Mouse (Mus musculus) heart, postnatal 0 days (tissue): ENCODE measurements around the gene Prr15l. TPM values are rescaled to one million over a fixed set of nuclear protein-coding genes. Genes with fewer than 3 reads are reported as not detected.

ENCODE experiments used
- ATAC-seq: fragments of 200-750 bp; cut with Nextera tagmentation; 2 replicates; pipeline ENCODE4 v1.8.0; 2017; ENCODE audit warnings: low read depth, moderate number of reproducible peaks, moderate library complexity; ENCODE audit not compliant: insufficient read depth
- DNase-seq: peaks from one replicate; pipeline ENCODE4 v3.0.0-alpha.2; 2016; ENCODE audit warnings: low spot score
- H3K27ac ChIP-seq: fragments of 300-500 bp; sonication (generic); 2 replicates; pipeline ENCODE4 v1.5.1; 2014; ENCODE audit warnings: low read depth, mild to moderate bottlenecking
- H3K27me3 ChIP-seq: fragments of 300-500 bp; sonication (generic); 2 replicates; pipeline ENCODE4 v1.6.1; 2014; ENCODE audit warnings: low read length, mixed read lengths; ENCODE audit not compliant: control insufficient read depth, insufficient read depth
- H3K36me3 ChIP-seq: fragments of 300-500 bp; sonication (generic); replicated peaks from 2 replicates; pipeline ENCODE4 v1.6.1; 2014; ENCODE audit warnings: low read length, mixed read lengths; ENCODE audit not compliant: control insufficient read depth, insufficient read depth
- H3K4me1 ChIP-seq: fragments of 300-500 bp; sonication (generic); 2 replicates; pipeline ENCODE4 v1.6.1; 2014; ENCODE audit warnings: antibody characterized with exemption; ENCODE audit not compliant: control insufficient read depth, insufficient read depth
- H3K4me2 ChIP-seq: fragments of 300-500 bp; sonication (generic); 2 replicates; pipeline ENCODE4 v1.6.1; 2014; ENCODE audit warnings: low read depth, mild to moderate bottlenecking, low read length, moderate library complexity
- H3K4me3 ChIP-seq: fragments of 300-500 bp; sonication (generic); 2 replicates; pipeline ENCODE4 v1.5.1; 2014; ENCODE audit warnings: low read depth, low read length
- H3K9ac ChIP-seq: fragments of 300-500 bp; sonication (generic); replicated peaks from 2 replicates; pipeline ENCODE4 v1.6.1; 2014; ENCODE audit warnings: low read depth, low read length, mixed read lengths
- H3K9me3 ChIP-seq: fragments of 300-500 bp; sonication (generic); replicated peaks from 2 replicates; pipeline ENCODE4 v1.6.1; 2016; ENCODE audit warnings: low read length; ENCODE audit not compliant: control insufficient read depth
- CTCF ChIP-seq: IDR thresholded peaks from 2 replicates; pipeline ENCODE4 v1.5.1; 2016; ENCODE audit warnings: antibody characterized with exemption, control low read depth, low read depth
- EP300 ChIP-seq: IDR thresholded peaks from 2 replicates; pipeline ENCODE4 v1.6.1; 2016; ENCODE audit warnings: antibody characterized with exemption, low read depth
- WGBS: fragments of 180-500 bp; shearing (Covaris S2); extraction: QIAGEN DNeasy Blood & Tissue Kit; methylation state at CpG from one replicate; pipeline ENCODE4 v1.1.7; 2014; 5-methylcytosine and 5-hydroxymethylcytosine counted together
- polyA plus RNA-seq: library from polyadenylated mRNA; unstranded; fragments of >200 nt; fragmentation: Nextera tagmentation; extraction: Ambion mirVana; gene quantifications from 2 replicates; pipeline ENCODE4 v1.2.1, GENCODE M21; 2015
- total RNA-seq: library from RNA; depleted of rRNA; stranded (reverse); fragments of >200 nt; gene quantifications from 2 replicates; pipeline ENCODE4 v1.2.3, GENCODE M21; 2014; ENCODE audit warnings: low replicate concordance

Prr15l gene
- total and polyA plus RNA-seq, 2 experiments from 2014 or later: 1.2 TPM; not detected in 1

DNA sequence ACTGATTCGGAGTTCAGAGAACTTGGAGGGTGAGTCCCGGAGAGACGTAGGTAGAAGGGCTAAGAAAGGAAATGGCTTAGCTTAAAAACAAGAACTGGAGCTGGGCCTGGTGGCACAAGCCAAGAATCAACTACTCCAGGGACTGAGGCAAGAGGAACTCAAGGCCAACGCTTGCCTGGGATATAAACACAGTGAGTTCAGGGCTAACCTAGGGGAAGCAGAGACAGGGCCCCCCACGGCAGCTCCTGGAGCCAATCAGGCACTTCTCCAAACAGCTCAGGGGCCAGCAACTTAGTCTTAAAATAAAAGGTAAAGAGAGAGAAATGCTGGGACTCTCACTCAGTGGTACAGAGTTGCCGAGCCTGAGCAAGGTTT is 10.5 kb downstream of the Prr15l start:
- Histone ChIP-seq H3K4me2 (no peak overlapping the region), H3K4me3 (no peak overlapping the region), H3K27me3 (no peaks in the 10 kb centered on the region), H3K4me1 (peaks cover 2% of the 10 kb centered on the region; the same call in 1 of the 2 replicates), H3K9me3 (no peaks in the 10 kb centered on the region), H3K36me3 (no peaks in the 10 kb centered on the region), H3K27ac (no peak overlapping the region), H3K9ac (no peak overlapping the region)
- TF ChIP-seq CTCF (no peak), EP300 (no peak)
- ATAC-seq (no peak), DNase-seq (no peak)
- 75% methylated on average over 6 of the region's 6 CpGs for WGBS

DNA sequence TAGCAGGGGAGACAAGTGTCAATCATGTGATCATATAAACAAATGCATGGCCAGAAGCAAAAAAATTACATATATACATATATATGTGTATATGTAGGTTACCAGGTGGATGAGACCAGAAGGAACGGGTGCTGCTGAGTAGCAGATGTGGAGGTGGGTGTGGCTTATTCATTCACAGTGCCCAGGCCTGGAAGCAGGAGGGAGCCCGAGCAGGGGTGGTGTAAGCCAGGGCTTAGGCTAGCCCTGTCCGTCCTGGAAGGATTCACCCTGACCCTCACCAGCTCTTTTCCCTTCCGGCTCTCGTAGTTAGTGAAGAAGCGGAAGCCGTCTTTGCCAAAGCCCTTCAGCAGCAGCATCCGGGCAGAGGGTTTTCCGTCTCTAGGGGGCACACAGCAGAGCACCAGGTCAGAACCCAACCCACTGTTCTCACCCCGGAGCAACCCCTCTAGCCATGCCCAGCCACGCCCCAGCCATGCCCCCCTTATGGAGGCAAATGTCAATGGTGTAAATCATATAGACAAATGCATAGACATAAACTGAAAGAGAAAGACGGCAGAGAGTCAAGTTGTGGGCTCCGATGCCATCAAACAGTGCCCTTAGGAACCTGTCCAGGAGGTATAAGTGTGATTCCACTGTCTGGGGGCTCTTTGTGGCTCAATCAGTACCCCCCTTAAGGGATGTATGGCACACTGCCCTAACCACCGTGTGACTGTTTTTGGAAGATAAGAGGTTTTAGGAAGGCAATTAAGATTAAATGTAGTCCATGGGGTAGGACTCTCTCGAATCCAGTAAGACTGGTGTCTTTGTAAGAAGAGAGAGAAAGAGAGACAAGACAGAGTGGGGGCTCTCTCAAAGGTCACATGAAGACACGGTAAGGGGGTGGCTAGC is 12.9 kb downstream of the Prr15l start:
- Histone ChIP-seq H3K36me3 (no peaks in the 10 kb centered on the region), H3K27ac (no peak overlapping the region), H3K9me3 (no peaks in the 10 kb centered on the region), H3K4me3 (no peak overlapping the region), H3K27me3 (no peaks in the 10 kb centered on the region), H3K4me1 (peaks cover 12% of the 10 kb centered on the region), H3K4me2 (no peak overlapping the region), H3K9ac (no peak overlapping the region)
- DNase-seq: no peak
- ATAC-seq: no peak
- 72% methylated on average over 16 of the region's 16 CpGs for WGBS
- TF ChIP-seq EP300 (no peak), CTCF (no peak)

DNA sequence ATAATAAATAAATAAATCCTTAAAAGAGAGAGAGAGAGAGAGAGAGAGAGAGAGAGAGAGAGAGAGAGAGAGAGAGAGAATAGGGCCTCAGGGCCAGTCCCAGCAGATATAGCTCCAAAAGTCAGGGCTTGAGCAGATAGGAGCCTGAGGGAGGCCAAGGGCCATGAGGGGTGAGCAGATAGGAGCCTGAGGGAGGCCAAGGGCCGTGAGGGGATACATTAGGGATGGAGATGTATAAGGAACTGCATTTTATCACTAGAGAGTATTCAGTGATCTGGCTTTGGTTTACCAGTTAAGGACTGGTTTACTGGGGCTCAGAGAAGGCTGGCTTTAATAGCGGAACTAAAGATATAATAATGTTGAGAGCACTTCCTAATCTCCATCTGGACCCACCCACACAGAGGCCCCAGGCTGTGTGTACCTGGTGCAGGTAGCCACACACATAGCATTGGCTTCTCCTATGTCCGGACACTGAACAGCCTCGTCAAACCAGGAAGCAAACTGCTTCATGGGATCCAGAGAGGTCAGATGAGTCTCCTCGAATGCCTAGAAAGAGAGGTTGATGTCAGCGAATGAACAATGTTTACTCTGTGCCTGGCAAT is 14.2 kb downstream of the Prr15l start:
- Histone ChIP-seq H3K36me3 (no peaks in the 10 kb centered on the region), H3K27ac (no peak overlapping the region), H3K4me2 (no peak overlapping the region), H3K9me3 (no peaks in the 10 kb centered on the region), H3K4me1 (peaks cover 12% of the 10 kb centered on the region), H3K27me3 (no peaks in the 10 kb centered on the region), H3K9ac (no peak overlapping the region), H3K4me3 (no peak overlapping the region)
- DNase-seq: no peak
- no peak for ATAC-seq
- TF ChIP-seq CTCF: no peak
- 75% methylated on average over 6 of the region's 6 CpGs for WGBS

DNA sequence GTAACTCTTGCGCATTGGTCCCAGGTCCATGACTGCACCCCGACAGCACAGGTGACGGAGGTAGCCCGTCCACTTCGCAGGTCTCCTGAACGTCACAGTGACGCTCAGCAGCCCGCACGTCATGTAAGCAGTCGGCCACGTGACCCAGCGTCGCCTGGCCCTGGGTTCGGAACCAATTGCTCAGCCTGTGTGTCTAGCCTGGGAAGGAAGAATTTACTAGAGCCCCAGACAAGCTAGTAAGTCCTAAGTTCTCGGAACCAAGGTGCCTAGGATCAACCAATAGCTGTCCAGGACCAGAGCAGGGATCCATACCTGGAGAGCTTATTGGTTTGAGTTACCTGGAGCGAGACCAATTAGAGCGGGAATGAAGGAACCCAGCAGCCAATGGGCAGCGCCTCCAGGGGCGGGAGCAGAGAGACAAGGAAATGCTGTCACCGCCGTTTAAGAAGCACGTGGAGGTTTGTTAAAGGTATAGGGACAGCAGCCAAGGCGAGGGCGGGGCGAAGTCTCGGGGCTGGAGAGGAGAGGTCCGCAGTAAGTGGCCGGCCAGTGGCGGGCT is 15.9 kb downstream of the Prr15l start, which contains the start of gene Pnpo:
Pnpo (minus strand) TSS at position 241 of the 559 bp plus-strand sequence.
- TF ChIP-seq EP300 (no peak), CTCF (no peak)
- peak within 1 kb of the TSS; percentile 62 for H3K4me3 ChIP-seq
- peaks cover 12% of the 10 kb centered on the region for H3K4me1 ChIP-seq
- H3K27me3 ChIP-seq: no peaks in the 10 kb centered on the region
- no peaks in the 10 kb centered on the region for H3K9me3 ChIP-seq
- peak within 1 kb of the TSS; percentile 96 for H3K4me2 ChIP-seq
- H3K9ac ChIP-seq: peak within 1 kb of the TSS; percentile 68
- peak; percentile 98 for ATAC-seq
- no peaks in the 10 kb centered on the region for H3K36me3 ChIP-seq
- DNase-seq: peak; percentile 96
- H3K27ac ChIP-seq: peak within 1 kb of the TSS; percentile 5
- under 1% methylated on average over 29 of the region's 29 CpGs for WGBS

DNA sequence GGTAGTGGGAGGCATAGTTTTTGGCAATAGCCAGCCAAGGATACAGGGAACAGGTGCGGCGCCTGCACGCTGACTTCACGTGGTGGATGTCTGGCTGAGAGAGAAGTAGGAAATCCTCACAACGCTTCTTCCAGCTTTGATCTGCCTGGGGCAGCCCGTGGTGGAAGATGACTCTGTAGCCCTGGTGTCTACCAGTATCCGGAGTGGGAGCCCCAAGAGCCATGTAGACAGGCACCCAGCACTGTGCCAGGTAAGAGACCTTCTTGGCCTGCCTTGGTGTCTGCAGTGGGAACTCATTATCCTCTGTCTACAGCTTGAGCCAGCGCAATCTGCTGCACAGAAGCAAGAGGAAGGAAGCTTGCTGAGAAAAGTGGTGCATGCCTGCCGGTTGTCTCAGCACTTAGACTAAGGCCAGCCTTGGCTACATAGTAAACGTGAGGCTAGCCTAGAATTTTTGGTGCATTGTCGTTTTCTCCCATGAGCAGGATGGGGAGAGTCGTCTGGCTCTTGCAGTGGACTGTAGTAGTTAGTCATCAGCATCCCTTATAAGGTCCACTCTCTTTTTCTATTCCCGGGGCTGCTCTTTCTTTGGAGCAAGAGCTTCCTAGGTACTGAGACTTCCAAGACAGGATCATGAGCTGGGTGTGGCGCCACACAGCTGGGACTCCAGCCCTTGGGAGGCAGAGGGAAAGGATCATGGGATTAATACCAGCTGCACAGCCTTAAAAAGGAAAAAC is 17.1 kb downstream of the Prr15l start:
- no peak overlapping the region; the same call in 1 of the 2 replicates for H3K9ac ChIP-seq
- H3K4me2 ChIP-seq: no peak overlapping the region; the same call in 1 of the 2 replicates
- no peak for DNase-seq
- H3K4me1 ChIP-seq: peaks cover 12% of the 10 kb centered on the region
- no peak for TF ChIP-seq CTCF
- no peak for TF ChIP-seq EP300
- 70% methylated on average over 14 of the region's 14 CpGs for WGBS
- no peaks in the 10 kb centered on the region for H3K27me3 ChIP-seq
- H3K27ac ChIP-seq: no peak overlapping the region
- no peak for ATAC-seq
- no peak overlapping the region for H3K4me3 ChIP-seq
- H3K9me3 ChIP-seq: no peaks in the 10 kb centered on the region
- H3K36me3 ChIP-seq: no peaks in the 10 kb centered on the region
